Mouse (Mus musculus) heart, postnatal 4 days (tissue): Measurements from ENCODE around the gene Nup210l. TPM values are rescaled to one million over a fixed set of nuclear protein-coding genes. Genes with fewer than 3 reads are reported as not detected.
A peak's percentile ranks its signal among the peaks of the same experiment; 100 is the strongest.
"Not testable (repeated sequence)": the region's sequence is repeated elsewhere in the genome, so short reads cannot be mapped to it uniquely, and the experiment has no call there.

Experiments used
- DNase-seq: peaks from one replicate; pipeline ENCODE4 v3.0.0; 2021
- total RNA-seq, 2 experiments: library from RNA; stranded (reverse); gene quantifications; 2 replicates each; pipeline ENCODE4 v1.2.3; 2021

Gene Nup210l
- total RNA-seq, 2 experiments from 2014 or later = 0.12 to 0.23 TPM

- no peak for DNase-seq
Observed at GRCm38 (mm10) chr3:90224331-90224730, 120.4 kb downstream of the Nup210l start.

- no peak for DNase-seq
Observed at GRCm38 (mm10) chr3:90231075-90231474, 127.1 kb downstream of the Nup210l start.

- peak; percentile 92 for DNase-seq
Observed at GRCm38 (mm10) chr3:90231507-90232333, 127.8 kb downstream of the Nup210l start, which contains the start of gene Jtb. Jtb (plus strand) TSS chr3:90231597.

- no peak for DNase-seq
Observed at GRCm38 (mm10) chr3:90241251-90241650, 137.3 kb downstream of the Nup210l start.

GRCm38 (mm10) chr3:90241669-90242358 is 137.9 kb downstream of the Nup210l start:
- DNase-seq = no peak

GRCm38 (mm10) chr3:90242984-90243775 is 139.2 kb downstream of the Nup210l start, which contains the start of gene Creb3l4:
Creb3l4 (minus strand) TSS chr3:90243512.
- DNase-seq = peak; percentile 68

GRCm38 (mm10) chr3:90245406-90245805 is 141.5 kb downstream of the Nup210l start:
- no peak for DNase-seq

GRCm38 (mm10) chr3:90247630-90247959 is 143.7 kb downstream of the Nup210l start:
- DNase-seq = no peak

GRCm38 (mm10) chr3:90247960-90248745 is 144.2 kb downstream of the Nup210l start, which contains the start of gene Slc39a1:
Slc39a1 (plus strand) TSS chr3:90248172.
- DNase-seq = peak; percentile 95

- peak; percentile 52 for DNase-seq
Observed at GRCm38 (mm10) chr3:90248746-90249100, 144.8 kb downstream of the Nup210l start.

GRCm38 (mm10) chr3:90250791-90251190 is 146.9 kb downstream of the Nup210l start:
- no peak for DNase-seq

- DNase-seq = not testable (repeated sequence)
Observed at GRCm38 (mm10) chr3:90251731-90252226, 147.8 kb downstream of the Nup210l start.

- DNase-seq = not testable (repeated sequence)
Observed at GRCm38 (mm10) chr3:90252659-90253058, 148.7 kb downstream of the Nup210l start.

- not testable (repeated sequence) for DNase-seq
Observed at GRCm38 (mm10) chr3:90253174-90253573, 149.2 kb downstream of the Nup210l start.

GRCm38 (mm10) chr3:90253653-90254418 is 149.9 kb downstream of the Nup210l start, which contains the start of gene Crtc2:
Crtc2 (plus strand) TSS chr3:90254163.
- peak; percentile 95 for DNase-seq

GRCm38 (mm10) chr3:90254419-90255193 is 150.7 kb downstream of the Nup210l start:
- no peak for DNase-seq

- no peak for DNase-seq
Observed at GRCm38 (mm10) chr3:90255194-90255565, 151.2 kb downstream of the Nup210l start.

GRCm38 (mm10) chr3:90255784-90256353 is 151.9 kb downstream of the Nup210l start:
- no peak for DNase-seq

- DNase-seq = no peak
Observed at GRCm38 (mm10) chr3:90256731-90257530, 153.0 kb downstream of the Nup210l start.
